Mouse (Mus musculus) stomach, postnatal 0 days (tissue): ENCODE measurements around the gene Dnaaf5. TPM values are rescaled to one million over a fixed set of nuclear protein-coding genes. Genes with fewer than 3 reads are reported as not detected.
A peak's percentile ranks its signal among the peaks of the same experiment; 100 is the strongest.

Source experiments
- ATAC-seq: fragments of 200-750 bp; cut with Nextera tagmentation; 2 replicates; pipeline ENCODE4 v1.8.0; 2017; ENCODE audit not compliant: low FRiP score, low TSS enrichment
- DNase-seq: peaks from one replicate; pipeline ENCODE4 v3.0.0-alpha.2; 2016; ENCODE audit warnings: low spot score
- H3K27ac ChIP-seq: fragments of 300-500 bp; sonication (generic); replicated peaks from 2 replicates; pipeline ENCODE4 v1.5.1; 2014; ENCODE audit warnings: mild to moderate bottlenecking, control low read depth
- H3K27me3 ChIP-seq: fragments of 300-500 bp; sonication (generic); 2 replicates; pipeline ENCODE4 v1.6.1; 2014; ENCODE audit warnings: low read length; ENCODE audit not compliant: control insufficient read depth, insufficient read depth
- H3K36me3 ChIP-seq: fragments of 300-500 bp; sonication (generic); 2 replicates; pipeline ENCODE4 v1.6.1; 2014; ENCODE audit warnings: low read length, mixed read lengths; ENCODE audit not compliant: control insufficient read depth, insufficient read depth
- H3K4me1 ChIP-seq: fragments of 300-500 bp; sonication (generic); replicated peaks from 2 replicates; pipeline ENCODE4 v1.6.1; 2014; ENCODE audit warnings: antibody characterized with exemption; ENCODE audit not compliant: control insufficient read depth, insufficient read depth
- H3K4me2 ChIP-seq: fragments of 300-500 bp; sonication (generic); replicated peaks from 2 replicates; pipeline ENCODE4 v1.6.1; 2014; ENCODE audit warnings: low read depth, mild to moderate bottlenecking, control low read depth, moderate library complexity
- H3K4me3 ChIP-seq: fragments of 300-500 bp; sonication (generic); 2 replicates; pipeline ENCODE4 v1.5.1; 2014; ENCODE audit warnings: low read depth, low read length, control low read depth
- H3K9ac ChIP-seq: fragments of 300-500 bp; sonication (generic); 2 replicates; pipeline ENCODE4 v1.6.1; 2014; ENCODE audit warnings: mild to moderate bottlenecking, low read length, control low read depth, mixed read lengths
- H3K9me3 ChIP-seq: fragments of 300-500 bp; sonication (generic); 2 replicates; pipeline ENCODE4 v1.6.1; 2016; ENCODE audit warnings: low read length; ENCODE audit not compliant: control insufficient read depth
- CTCF ChIP-seq: IDR thresholded peaks from 2 replicates; pipeline ENCODE4 v1.5.1; 2016; ENCODE audit warnings: antibody characterized with exemption, low read depth, mild to moderate bottlenecking, moderate library complexity
- EP300 ChIP-seq: optimal IDR thresholded peaks from 2 replicates; pipeline ENCODE3; 2016; ENCODE audit warnings: antibody characterized with exemption
- WGBS: fragments of 180-500 bp; shearing (Covaris S2); extraction: QIAGEN DNeasy Blood & Tissue Kit; methylation state at CpG from one replicate; pipeline ENCODE4 v1.1.7; 2014; 5-methylcytosine and 5-hydroxymethylcytosine counted together
- polyA plus RNA-seq: library from polyadenylated mRNA; unstranded; fragments of >200 nt; fragmentation: Nextera tagmentation; extraction: Ambion mirVana; gene quantifications from 2 replicates; pipeline ENCODE4 v1.2.1, GENCODE M21; 2015

The Dnaaf5 gene
- polyA plus RNA-seq, 1 experiment from 2014 or later: 1.9 TPM

- Histone ChIP-seq H3K4me3 (no peak overlapping the region), H3K9ac (no peak overlapping the region), H3K36me3 (no peaks in the 10 kb centered on the region), H3K4me1 (0 out of 2 replicates have a peak, but pooled peaks cover 3% of the 10 kb centered on the region), H3K4me2 (no peak overlapping the region), H3K27me3 (no peaks in the 10 kb centered on the region), H3K9me3 (no peaks in the 10 kb centered on the region), H3K27ac (no peak overlapping the region)
- TF ChIP-seq EP300 (no peak), CTCF (no peak)
- ATAC-seq: peak; percentile 55; the same call in 1 of the 2 replicates
- peak; percentile 21 for DNase-seq
- WGBS: 63% methylated on average over 9 of the region's 9 CpGs
Observed at GRCm38 (mm10) chr5:139112418-139112817, 37.6 kb upstream of the Dnaaf5 start.

GRCm38 (mm10) chr5:139114876-139115275 lies 35.1 kb upstream of the Dnaaf5 start:
- no peaks in the 10 kb centered on the region for H3K9me3 ChIP-seq
- 0 out of 2 replicates have a peak, but pooled peaks cover 3% of the 10 kb centered on the region for H3K4me1 ChIP-seq
- 65% methylated on average over 4 of the region's 4 CpGs for WGBS
- ATAC-seq: no peak
- no peak overlapping the region for H3K27ac ChIP-seq
- H3K36me3 ChIP-seq: no peaks in the 10 kb centered on the region
- H3K4me2 ChIP-seq: no peak overlapping the region
- H3K9ac ChIP-seq: no peak overlapping the region
- TF ChIP-seq CTCF: no peak
- H3K4me3 ChIP-seq: no peak overlapping the region
- no peaks in the 10 kb centered on the region for H3K27me3 ChIP-seq
- DNase-seq: no peak

GRCm38 (mm10) chr5:139115507-139115906 lies 34.5 kb upstream of the Dnaaf5 start:
- H3K36me3 ChIP-seq: no peaks in the 10 kb centered on the region
- no peak overlapping the region for H3K4me3 ChIP-seq
- H3K9me3 ChIP-seq: no peaks in the 10 kb centered on the region
- no peak for DNase-seq
- no peak overlapping the region for H3K4me2 ChIP-seq
- H3K4me1 ChIP-seq: 0 out of 2 replicates have a peak, but pooled peaks cover 3% of the 10 kb centered on the region
- TF ChIP-seq EP300: no peak
- TF ChIP-seq CTCF: no peak
- WGBS: 92% methylated on average over 7 of the region's 7 CpGs
- ATAC-seq: no peak
- no peak overlapping the region for H3K9ac ChIP-seq
- H3K27me3 ChIP-seq: no peaks in the 10 kb centered on the region
- H3K27ac ChIP-seq: no peak overlapping the region

GRCm38 (mm10) chr5:139118139-139118960 lies 31.7 kb upstream of the Dnaaf5 start:
- 68% methylated on average over 5 of the region's 5 CpGs for WGBS
- no peak for DNase-seq
- H3K36me3 ChIP-seq: no peaks in the 10 kb centered on the region

GRCm38 (mm10) chr5:139118961-139119276 lies 31.1 kb upstream of the Dnaaf5 start:
- Histone ChIP-seq H3K27me3 (no peaks in the 10 kb centered on the region), H3K36me3 (no peaks in the 10 kb centered on the region), H3K27ac (no peak overlapping the region), H3K4me3 (no peak overlapping the region), H3K9ac (no peak overlapping the region), H3K4me2 (no peak overlapping the region), H3K9me3 (no peaks in the 10 kb centered on the region), H3K4me1 (no peaks in the 10 kb centered on the region)
- ATAC-seq: no peak
- 62% methylated on average over 2 of the region's 2 CpGs for WGBS
- DNase-seq: no peak
- TF ChIP-seq CTCF (no peak), EP300 (no peak)

More at GRCm38 (mm10) chr5:139118139-139118960, 31.7 kb upstream of the Dnaaf5 start:
- H3K27me3 ChIP-seq: no peaks in the 10 kb centered on the region
- no peaks in the 10 kb centered on the region for H3K4me1 ChIP-seq
- H3K9ac ChIP-seq: no peak overlapping the region
- no peak overlapping the region for H3K27ac ChIP-seq
- H3K4me2 ChIP-seq: no peak overlapping the region
- H3K4me3 ChIP-seq: no peak overlapping the region
- TF ChIP-seq CTCF: no peak
- no peak for TF ChIP-seq EP300
- H3K9me3 ChIP-seq: no peaks in the 10 kb centered on the region
- no peak for ATAC-seq

GRCm38 (mm10) chr5:139125717-139126116 lies 24.3 kb upstream of the Dnaaf5 start:
- Histone ChIP-seq H3K9ac (no peak overlapping the region), H3K4me2 (no peak overlapping the region), H3K9me3 (no peaks in the 10 kb centered on the region), H3K4me1 (no peaks in the 10 kb centered on the region), H3K4me3 (no peak overlapping the region), H3K36me3 (no peaks in the 10 kb centered on the region), H3K27me3 (no peaks in the 10 kb centered on the region), H3K27ac (no peak overlapping the region)
- ATAC-seq: no peak
- 68% methylated on average over 3 of the region's 3 CpGs for WGBS
- DNase-seq: no peak
- TF ChIP-seq CTCF: no peak
- no peak for TF ChIP-seq EP300
